Mouse (Mus musculus): ENCODE measurements at regions not wholly inside any gene's neighbourhood (a gene's known extent, or its start where the extent isn't known, plus 50 kb on each side); places are given as distances from the start of the nearest gene placed in this dataset.

- DNase-seq (ENCODE audit: low spot score) (no peak), ATAC-seq (no peak)
- Histone ChIP-seq H3K9me3 (replicated peaks; ENCODE audit: control insufficient read depth, low read length) (no peaks in the 10 kb centered on the region), H3K4me3 (ENCODE audit: low read depth, low read length) (no peak overlapping the region), H3K27ac (ENCODE audit: low read depth, low read length) (no peak overlapping the region), H3K9ac (ENCODE audit: low read length) (no peak overlapping the region), H3K36me3 (ENCODE audit: control insufficient read depth, insufficient read depth, low read length) (no peaks in the 10 kb centered on the region), H3K27me3 (replicated peaks; ENCODE audit: control insufficient read depth, insufficient read depth, low read length) (no peaks in the 10 kb centered on the region), H3K4me2 (ENCODE audit: low read length) (no peak overlapping the region), H3K4me1 (ENCODE audit: control insufficient read depth, insufficient read depth, low read length) (no peaks in the 10 kb centered on the region; the same call in 1 of the 2 replicates)
- 90% methylated on average over 6 of the region's 6 CpGs for WGBS
These were observed 294.1 kb downstream of the Epha4 start for GRCm38 (mm10) chr1:77220783-77221182.

GRCm38 (mm10) chr1:77221900-77222299, 293.0 kb downstream of the Epha4 start:
- no peak overlapping the region for H3K4me3 ChIP-seq (ENCODE audit: low read depth, low read length)
- H3K9ac ChIP-seq (ENCODE audit: low read length), result no peak overlapping the region
- peaks cover 4% of the 10 kb centered on the region; the same call in 1 of the 2 replicates for H3K4me1 ChIP-seq (ENCODE audit: control insufficient read depth, insufficient read depth, low read length)
- no peaks in the 10 kb centered on the region for H3K9me3 ChIP-seq (replicated peaks; ENCODE audit: control insufficient read depth, low read length)
- H3K27me3 ChIP-seq (replicated peaks; ENCODE audit: control insufficient read depth, insufficient read depth, low read length), result no peaks in the 10 kb centered on the region
- 88% methylated on average over 2 of the region's 2 CpGs for WGBS
- no peak overlapping the region for H3K27ac ChIP-seq (ENCODE audit: low read depth, low read length)
- no peak for DNase-seq (ENCODE audit: low spot score)
- no peak overlapping the region for H3K4me2 ChIP-seq (ENCODE audit: low read length)
- no peak for ATAC-seq
- no peaks in the 10 kb centered on the region for H3K36me3 ChIP-seq (ENCODE audit: control insufficient read depth, insufficient read depth, low read length)

- H3K27ac ChIP-seq (ENCODE audit: low read depth, low read length), result no peak overlapping the region
- H3K4me2 ChIP-seq (ENCODE audit: low read length), result no peak overlapping the region
- ATAC-seq, result no peak
- DNase-seq (ENCODE audit: low spot score), result peak; percentile 20
- H3K36me3 ChIP-seq (ENCODE audit: control insufficient read depth, insufficient read depth, low read length), result no peaks in the 10 kb centered on the region
- no peak overlapping the region for H3K9ac ChIP-seq (ENCODE audit: low read length)
- 55% methylated on average over 4 of the region's 4 CpGs for WGBS
- H3K4me1 ChIP-seq (ENCODE audit: control insufficient read depth, insufficient read depth, low read length), result peaks cover 4% of the 10 kb centered on the region; the same call in 1 of the 2 replicates
- no peaks in the 10 kb centered on the region for H3K9me3 ChIP-seq (replicated peaks; ENCODE audit: control insufficient read depth, low read length)
- no peaks in the 10 kb centered on the region for H3K27me3 ChIP-seq (replicated peaks; ENCODE audit: control insufficient read depth, insufficient read depth, low read length)
- H3K4me3 ChIP-seq (ENCODE audit: low read depth, low read length), result no peak overlapping the region
These were observed 288.3 kb downstream of the Epha4 start for GRCm38 (mm10) chr1:77226546-77226945.

- WGBS, result 20% methylated on average over 12 of the region's 12 CpGs
- Histone ChIP-seq H3K36me3 (ENCODE audit: control insufficient read depth, insufficient read depth, low read length) (no peaks in the 10 kb centered on the region), H3K4me1 (ENCODE audit: control insufficient read depth, insufficient read depth, low read length) (peaks cover 4% of the 10 kb centered on the region; the same call in 1 of the 2 replicates), H3K27ac (ENCODE audit: low read depth, low read length) (no peak overlapping the region), H3K27me3 (replicated peaks; ENCODE audit: control insufficient read depth, insufficient read depth, low read length) (no peaks in the 10 kb centered on the region), H3K9me3 (replicated peaks; ENCODE audit: control insufficient read depth, low read length) (no peaks in the 10 kb centered on the region), H3K4me2 (ENCODE audit: low read length) (no peak overlapping the region), H3K9ac (ENCODE audit: low read length) (no peak overlapping the region), H3K4me3 (ENCODE audit: low read depth, low read length) (no peak overlapping the region)
- no peak for ATAC-seq
- peak; percentile 17 for DNase-seq (ENCODE audit: low spot score)
These were observed 287.8 kb downstream of the Epha4 start for GRCm38 (mm10) chr1:77226991-77227515.

GRCm38 (mm10) chr1:77227800-77228199, 287.1 kb downstream of the Epha4 start:
- no peaks in the 10 kb centered on the region for H3K36me3 ChIP-seq (ENCODE audit: control insufficient read depth, insufficient read depth, low read length)

GRCm38 (mm10) chr1:77229561-77229960, 285.3 kb downstream of the Epha4 start:
- ATAC-seq (no peak), DNase-seq (ENCODE audit: low spot score) (no peak)
- H3K4me3 ChIP-seq (ENCODE audit: low read depth, low read length), result no peak overlapping the region
- no peak overlapping the region for H3K27ac ChIP-seq (ENCODE audit: low read depth, low read length)
- 75% methylated on average over 4 of the region's 4 CpGs for WGBS
- H3K27me3 ChIP-seq (replicated peaks; ENCODE audit: control insufficient read depth, insufficient read depth, low read length), result no peaks in the 10 kb centered on the region
- H3K4me1 ChIP-seq (ENCODE audit: control insufficient read depth, insufficient read depth, low read length), result peaks cover 4% of the 10 kb centered on the region; the same call in 1 of the 2 replicates
- H3K9ac ChIP-seq (ENCODE audit: low read length), result no peak overlapping the region
- H3K9me3 ChIP-seq (replicated peaks; ENCODE audit: control insufficient read depth, low read length), result no peaks in the 10 kb centered on the region
- H3K36me3 ChIP-seq (ENCODE audit: control insufficient read depth, insufficient read depth, low read length), result no peaks in the 10 kb centered on the region
- H3K4me2 ChIP-seq (ENCODE audit: low read length), result no peak overlapping the region

More at GRCm38 (mm10) chr1:77227800-77228199, 287.1 kb downstream of the Epha4 start:
- H3K4me2 ChIP-seq (ENCODE audit: low read length), result no peak overlapping the region
- no peak for DNase-seq (ENCODE audit: low spot score)
- H3K4me1 ChIP-seq (ENCODE audit: control insufficient read depth, insufficient read depth, low read length), result peaks cover 4% of the 10 kb centered on the region; the same call in 1 of the 2 replicates
- no peak overlapping the region for H3K27ac ChIP-seq (ENCODE audit: low read depth, low read length)
- 57% methylated on average over 6 of the region's 6 CpGs for WGBS
- H3K9ac ChIP-seq (ENCODE audit: low read length), result no peak overlapping the region
- H3K27me3 ChIP-seq (replicated peaks; ENCODE audit: control insufficient read depth, insufficient read depth, low read length), result no peaks in the 10 kb centered on the region
- H3K9me3 ChIP-seq (replicated peaks; ENCODE audit: control insufficient read depth, low read length), result no peaks in the 10 kb centered on the region
- ATAC-seq, result no peak
- no peak overlapping the region for H3K4me3 ChIP-seq (ENCODE audit: low read depth, low read length)

- Histone ChIP-seq H3K4me1 (ENCODE audit: control insufficient read depth, insufficient read depth, low read length) (no peaks in the 10 kb centered on the region), H3K36me3 (ENCODE audit: control insufficient read depth, insufficient read depth, low read length) (no peaks in the 10 kb centered on the region), H3K4me3 (ENCODE audit: low read depth, low read length) (no peak overlapping the region), H3K9me3 (replicated peaks; ENCODE audit: control insufficient read depth, low read length) (no peaks in the 10 kb centered on the region), H3K27ac (ENCODE audit: low read depth, low read length) (no peak overlapping the region), H3K27me3 (replicated peaks; ENCODE audit: control insufficient read depth, insufficient read depth, low read length) (no peaks in the 10 kb centered on the region), H3K9ac (ENCODE audit: low read length) (no peak overlapping the region), H3K4me2 (ENCODE audit: low read length) (no peak overlapping the region)
- DNase-seq (ENCODE audit: low spot score) (no peak), ATAC-seq (no peak)
- WGBS, result 88% methylated on average over 4 of the region's 4 CpGs
These were observed 281.9 kb downstream of the Epha4 start for GRCm38 (mm10) chr1:77233010-77233409.

GRCm38 (mm10) chr1:77244642-77245041, 270.2 kb downstream of the Epha4 start:
- Histone ChIP-seq H3K27me3 (replicated peaks; ENCODE audit: control insufficient read depth, insufficient read depth, low read length) (no peaks in the 10 kb centered on the region), H3K4me2 (ENCODE audit: low read length) (no peak overlapping the region), H3K36me3 (ENCODE audit: control insufficient read depth, insufficient read depth, low read length) (no peaks in the 10 kb centered on the region), H3K9ac (ENCODE audit: low read length) (no peak overlapping the region), H3K4me3 (ENCODE audit: low read depth, low read length) (no peak overlapping the region), H3K27ac (ENCODE audit: low read depth, low read length) (no peak overlapping the region), H3K9me3 (replicated peaks; ENCODE audit: control insufficient read depth, low read length) (no peaks in the 10 kb centered on the region), H3K4me1 (ENCODE audit: control insufficient read depth, insufficient read depth, low read length) (no peaks in the 10 kb centered on the region)
- no peak for ATAC-seq
- no peak for DNase-seq (ENCODE audit: low spot score)
- WGBS, result 71% methylated on average over 2 of the region's 2 CpGs

GRCm38 (mm10) chr1:77246047-77246446, 268.8 kb downstream of the Epha4 start:
- H3K4me1 ChIP-seq (ENCODE audit: control insufficient read depth, insufficient read depth, low read length), result no peaks in the 10 kb centered on the region
- H3K9me3 ChIP-seq (replicated peaks; ENCODE audit: control insufficient read depth, low read length), result no peaks in the 10 kb centered on the region
- DNase-seq (ENCODE audit: low spot score) (no peak), ATAC-seq (no peak)
- no peak overlapping the region for H3K4me2 ChIP-seq (ENCODE audit: low read length)
- H3K4me3 ChIP-seq (ENCODE audit: low read depth, low read length), result no peak overlapping the region
- H3K27me3 ChIP-seq (replicated peaks; ENCODE audit: control insufficient read depth, insufficient read depth, low read length), result no peaks in the 10 kb centered on the region
- WGBS, result 39% methylated on average over 3 of the region's 3 CpGs
- no peak overlapping the region for H3K27ac ChIP-seq (ENCODE audit: low read depth, low read length)
- H3K36me3 ChIP-seq (ENCODE audit: control insufficient read depth, insufficient read depth, low read length), result no peaks in the 10 kb centered on the region
- no peak overlapping the region for H3K9ac ChIP-seq (ENCODE audit: low read length)
